Mouse (Mus musculus) layer of hippocampus, adult 18-20 months (tissue): ENCODE data around the gene 9130213A22Rik. TPM values are rescaled to one million over a fixed set of nuclear protein-coding genes. Genes with fewer than 3 reads are reported as not detected.

Experiments
- DNase-seq, 2 experiments: peaks; one replicate each; pipeline ENCODE4 v3.0.0; 2022; ENCODE audit warnings: low spot score in 2 of 2
- total RNA-seq, 2 experiments: library from RNA; stranded (reverse); gene quantifications; 2 replicates each; pipeline ENCODE4 v1.2.3; 2021

The 9130213A22Rik gene
- total RNA-seq, 2 experiments from 2014 or later: 1.3 to 1.6 TPM

DNA sequence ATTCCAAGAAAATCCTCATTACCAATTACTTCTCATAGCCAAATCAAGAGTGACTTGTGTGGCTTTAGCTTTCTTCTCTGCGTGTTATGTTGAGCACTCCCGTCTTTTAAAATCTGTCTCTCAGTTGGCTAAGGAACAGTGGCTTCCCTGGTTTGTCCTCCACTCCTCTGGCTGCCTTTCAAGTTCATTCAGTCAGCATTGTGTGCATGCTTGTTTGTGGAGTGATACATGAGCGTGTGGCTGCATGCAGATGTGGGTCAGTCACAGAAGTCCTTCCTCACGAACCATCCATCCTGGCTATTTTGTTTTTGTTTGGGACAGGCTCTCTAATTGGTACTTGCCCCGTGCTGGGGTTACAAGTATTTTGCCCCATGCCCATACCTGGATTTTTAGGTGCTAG, 45.8 kb downstream of the 9130213A22Rik start:
- DNase-seq: no peak

GRCm38 (mm10) chr11:69075764-69076479, 46.5 kb downstream of the 9130213A22Rik start:
- no peak for DNase-seq

DNA sequence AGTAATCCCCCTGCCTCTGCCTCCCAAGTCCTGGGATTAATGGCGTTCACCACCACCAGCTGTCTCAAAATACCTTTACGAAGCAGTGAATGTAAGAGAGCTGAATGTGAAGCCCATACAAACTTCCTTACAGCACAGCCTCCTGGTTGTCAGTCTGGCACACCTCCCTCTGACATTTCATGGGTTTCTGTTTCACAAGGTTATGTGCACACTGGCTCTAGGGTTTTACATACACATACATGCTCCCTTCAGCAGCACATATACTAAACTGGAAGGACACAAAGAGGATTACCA, 47.7 kb downstream of the 9130213A22Rik start:
- no peak for DNase-seq

DNA sequence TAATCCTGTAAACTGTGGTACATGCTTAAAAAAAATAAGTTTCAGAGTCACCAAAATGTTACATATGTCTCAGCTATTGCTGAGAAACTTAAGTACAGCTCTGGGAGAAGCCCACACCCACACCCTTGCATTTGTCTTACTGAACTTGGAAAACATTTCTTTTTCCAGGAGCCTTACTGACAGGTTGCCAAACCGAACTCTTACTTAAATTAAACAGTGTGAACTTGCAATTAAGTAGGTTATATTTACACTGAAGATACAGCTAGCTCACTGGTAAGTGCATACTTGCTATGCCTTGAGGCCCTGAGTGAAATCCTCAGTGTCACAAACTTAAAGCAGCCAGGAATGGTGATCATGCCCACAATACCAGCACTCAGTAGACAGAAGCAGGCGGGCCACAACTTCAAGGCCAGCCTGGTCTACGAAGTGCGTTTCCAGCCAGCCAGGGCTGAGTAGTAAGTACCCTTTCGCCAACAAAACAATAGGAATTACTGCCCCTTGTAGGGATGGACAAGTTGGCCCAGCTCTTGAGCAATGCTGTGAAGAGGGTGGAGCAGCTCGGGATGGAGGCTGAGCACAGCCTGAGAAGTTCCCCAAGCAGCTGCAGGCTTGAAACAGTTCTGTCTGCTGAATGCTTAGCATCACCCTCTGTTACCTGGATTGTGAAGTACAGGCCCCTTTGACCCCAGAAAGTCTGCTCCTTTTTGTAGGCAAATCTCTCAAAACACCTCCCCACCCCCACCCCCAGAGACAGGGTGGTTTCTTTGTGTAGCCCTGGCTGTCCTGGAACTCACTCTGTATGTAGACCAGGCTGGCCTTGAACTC, 48.2 kb downstream of the 9130213A22Rik start:
- no peak for DNase-seq

DNA sequence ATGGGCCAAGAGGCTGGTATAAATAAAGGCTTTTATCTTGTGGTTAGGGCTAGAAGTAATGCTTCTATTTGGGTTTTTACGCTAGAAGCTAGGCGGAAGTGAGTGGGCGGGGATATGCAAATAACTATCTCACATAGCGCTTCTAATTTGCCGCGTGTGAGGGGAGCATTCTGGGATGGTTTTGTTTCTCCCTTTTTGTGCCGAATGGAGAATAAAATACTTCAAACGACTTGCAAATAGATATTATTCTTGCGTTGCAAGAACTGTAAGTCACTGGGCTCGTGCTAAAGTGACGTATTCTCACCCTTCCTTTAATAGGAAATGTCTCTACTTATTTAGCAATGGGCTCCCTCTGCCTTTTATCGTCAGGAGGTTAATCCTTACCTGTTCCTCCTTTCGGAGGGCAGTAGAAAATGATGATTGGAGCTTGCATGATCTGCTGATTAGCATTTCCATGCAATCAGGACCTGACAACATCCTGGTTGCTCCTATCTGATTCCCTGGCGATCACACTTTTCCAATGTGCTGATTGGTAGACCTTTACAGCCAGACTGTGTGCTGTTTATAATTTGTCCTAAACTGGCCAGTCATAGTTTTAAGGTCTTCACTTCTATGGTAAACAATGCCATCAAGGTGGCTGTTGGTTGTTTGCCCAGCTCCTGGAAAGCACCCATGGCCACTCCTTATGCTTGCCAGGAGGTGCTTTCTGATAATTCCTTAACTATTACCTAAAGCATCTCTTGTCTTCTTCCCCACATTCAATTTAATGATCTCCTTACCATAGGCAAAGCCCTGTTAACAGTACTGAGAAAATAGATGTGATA, 49.1 kb downstream of the 9130213A22Rik start:
- DNase-seq: peak in 1 of 2 experiments; percentile 96

DNA sequence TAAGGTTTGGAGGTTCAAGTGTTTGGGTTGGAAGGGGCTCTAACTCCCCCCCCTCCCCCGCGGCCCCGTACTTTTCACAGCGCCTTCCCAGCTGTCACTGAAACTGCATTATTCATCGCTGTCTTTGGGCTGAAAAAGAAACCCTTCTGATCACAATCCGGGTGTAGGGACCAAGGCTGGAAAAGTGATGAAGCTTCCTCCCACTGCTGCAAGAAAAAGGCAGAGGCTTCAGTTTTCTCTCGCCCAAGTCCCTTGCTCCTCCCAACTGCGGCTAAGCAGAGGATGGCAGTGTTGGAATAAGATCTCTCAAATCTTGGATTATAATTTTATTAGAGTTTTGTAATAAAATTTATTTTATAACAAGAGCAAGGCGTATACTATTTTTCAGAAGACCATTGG, 49.7 kb downstream of the 9130213A22Rik start:
- DNase-seq: no peak

DNA sequence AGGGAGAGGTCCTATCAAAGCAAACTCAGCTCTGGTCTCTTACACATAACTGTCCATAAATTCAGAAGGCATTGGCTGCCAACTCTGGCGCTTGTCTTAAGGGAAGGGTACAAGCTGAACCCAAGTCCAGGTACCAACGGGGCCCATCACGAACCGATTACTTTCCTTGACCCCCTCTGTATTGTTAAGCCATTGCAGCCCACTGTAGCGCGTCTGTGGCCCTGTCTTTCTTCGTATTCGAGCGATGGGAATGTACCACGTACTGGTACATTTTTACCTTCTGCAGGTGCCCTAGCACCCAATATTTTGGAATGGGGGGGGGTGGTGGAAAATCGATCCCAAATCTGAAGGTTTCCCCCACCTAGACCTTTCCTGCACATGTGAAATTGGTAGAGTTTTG, 50.2 kb downstream of the 9130213A22Rik start:
- no peak for DNase-seq

DNA sequence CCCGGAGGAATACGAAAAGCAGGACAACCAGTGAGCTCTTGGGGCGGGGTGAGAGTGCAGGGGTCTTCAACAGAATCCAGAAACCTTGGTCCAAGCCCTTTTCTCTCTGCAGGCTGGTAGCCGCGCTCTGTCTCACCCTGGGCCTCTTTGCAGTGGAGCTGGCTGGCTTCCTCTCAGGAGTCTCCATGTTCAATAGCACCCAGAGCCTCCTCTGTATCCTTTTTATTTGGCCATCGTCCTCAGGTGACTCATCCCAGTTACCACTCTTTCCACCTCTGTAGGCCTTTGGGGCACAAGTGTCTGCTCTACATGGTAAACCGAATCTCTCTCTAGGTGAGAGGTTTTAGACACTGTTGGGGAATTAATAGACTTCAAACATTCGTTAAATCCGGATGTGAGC, 51.1 kb downstream of the 9130213A22Rik start:
- DNase-seq: no peak

GRCm38 (mm10) chr11:69070590-69071222, 51.7 kb downstream of the 9130213A22Rik start, which contains the start of gene Tmem107:
Gene Tmem107 (plus strand): TSS chr11:69070806.
- peak; percentile 90 to 96 for DNase-seq

- no peak for DNase-seq
Observed at GRCm38 (mm10) chr11:69070093-69070492, 52.3 kb downstream of the 9130213A22Rik start.

Other genes with a start within 250 kb of the 9130213A22Rik start
- gene Rnf222, start 234.0 kb downstream of the 9130213A22Rik start, total RNA-seq: not detected
- gene Rpl26, start 221.0 kb downstream of the 9130213A22Rik start, total RNA-seq: 100 to 1,000 TPM; 802 to 835 TPM
- gene Odf4, start 195.5 kb downstream of the 9130213A22Rik start, total RNA-seq: not detected
- 1 to 10 TPM; 9.3 to 9.6 TPM for gene Arhgef15, start 165.1 kb downstream of the 9130213A22Rik start, total RNA-seq
- 1 to 10 TPM; 4.2 to 5.3 TPM for gene Slc25a35, start 154.5 kb downstream of the 9130213A22Rik start, total RNA-seq
- 10 to 100 TPM; 16.9 to 19.4 TPM for gene Rangrf, start 147.4 kb downstream of the 9130213A22Rik start, total RNA-seq
- 10 to 100 TPM; 22.1 to 23.4 TPM for gene Pfas, start 114.1 kb downstream of the 9130213A22Rik start, total RNA-seq
- gene Ctc1, start 106.7 kb downstream of the 9130213A22Rik start, total RNA-seq: 10 to 100 TPM; 34.3 to 39.2 TPM
- not detected for gene Aurkb, start 76.9 kb downstream of the 9130213A22Rik start, total RNA-seq
- gene Borcs6, start 62.9 kb downstream of the 9130213A22Rik start, total RNA-seq: 10 to 100 TPM; 32.9 to 36.4 TPM
- gene Tmem107, start 51.8 kb downstream of the 9130213A22Rik start, total RNA-seq: 10 to 100 TPM; 15.2 to 21.0 TPM
- 1,000 to 10,000 TPM in 1 of 2 experiments, 100 to 1,000 TPM in 1; 995 to 1,010 TPM for gene Vamp2, start 34.1 kb downstream of the 9130213A22Rik start, total RNA-seq
- gene Per1, start 27.4 kb downstream of the 9130213A22Rik start, total RNA-seq: 100 to 1,000 TPM in 1 of 2 experiments, 10 to 100 TPM in 1; 92.9 to 115 TPM
- 1 to 10 TPM; 1.1 to 1.6 TPM for gene Hes7, start 2.2 kb downstream of the 9130213A22Rik start, total RNA-seq
- gene Aloxe3, start 3.3 kb upstream of the 9130213A22Rik start, total RNA-seq: 1 to 10 TPM; 8.6 to 9.1 TPM
- gene Alox12b, start 34.4 kb upstream of the 9130213A22Rik start, total RNA-seq: 10 to 100 TPM; 10.7 to 18.4 TPM
- 10 to 100 TPM in 1 of 2 experiments, 1 to 10 TPM in 1; 8.6 to 10.1 TPM for gene Alox8, start 75.3 kb upstream of the 9130213A22Rik start, total RNA-seq
- gene Gucy2e, start 114.4 kb upstream of the 9130213A22Rik start, total RNA-seq: 1 to 10 TPM; 1.5 to 1.6 TPM
- gene Cntrob, start 201.2 kb upstream of the 9130213A22Rik start, total RNA-seq: 10 to 100 TPM; 13.5 to 14.1 TPM
- 10 to 100 TPM; 51.4 to 59.8 TPM for gene Trappc1, start 201.4 kb upstream of the 9130213A22Rik start, total RNA-seq
- gene Kcnab3, start 203.7 kb upstream of the 9130213A22Rik start, total RNA-seq: 10 to 100 TPM; 21.0 to 25.8 TPM
- 100 to 1,000 TPM; 124 to 132 TPM for gene Rnf227, start 217.9 kb upstream of the 9130213A22Rik start, total RNA-seq
- gene Chd3, start 246.8 kb upstream of the 9130213A22Rik start, total RNA-seq: 100 to 1,000 TPM; 531 to 556 TPM